Mouse (Mus musculus): ENCODE data around the gene Ddx49. TPM values are rescaled to one million over a fixed set of nuclear protein-coding genes. Genes with fewer than 3 reads are reported as not detected.

The Ddx49 gene
- total and polyA plus RNA-seq, 3 experiments, result 64.9 to 98.4 (median 77.3) TPM

DNA sequence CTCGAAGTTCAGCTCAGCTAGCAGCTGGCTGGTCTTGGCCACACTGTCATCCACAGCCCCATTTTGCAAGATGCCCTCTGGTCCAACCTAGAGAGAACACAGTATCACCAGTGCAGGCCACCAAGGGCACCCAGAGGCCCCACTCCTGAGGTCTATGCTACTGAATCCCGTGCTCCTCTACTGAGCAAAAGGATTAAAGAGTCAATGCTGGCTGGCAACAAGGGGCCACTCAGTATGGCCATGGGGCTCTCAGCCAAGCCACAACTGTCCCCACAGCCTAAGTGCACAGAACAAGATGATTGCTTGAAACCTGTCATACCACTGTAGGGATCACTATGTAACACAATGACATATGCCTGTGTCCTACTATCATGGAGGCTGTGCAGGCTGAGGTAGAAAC, 42.0 kb upstream of the Ddx49 start:
- peaks cover 71 to 95% of the 10 kb centered on the region in 2 experiments for H3K36me3 ChIP-seq (replicated peaks in 1 of 2; ENCODE audit: control insufficient read depth in 1 of 2, insufficient read depth in 1 of 2, low read length in 1 of 2)
- dilution Hi-C loops (cut with MboI; ENCODE audit: extremely low pct_ligation_motif_present, extremely low pct_unique_long_range_greater_than_20kb, low sequenced_read_pairs), result no loop called here
- H3K9ac ChIP-seq (ENCODE audit: insufficient read depth, low read depth), result no peak overlapping the region
- TF ChIP-seq KAT2A (IDR thresholded peaks at IDR 0.05; ENCODE audit: insufficient replicate concordance, low read length) (no peak), E2F4 (IDR thresholded peaks at IDR 0.05; ENCODE audit: insufficient replicate concordance, low read depth, low read length) (no peak), MXI1 (IDR thresholded peaks at IDR 0.05; ENCODE audit: low read depth, low read length) (no peak), ZC3H11A (IDR thresholded peaks at IDR 0.05; ENCODE audit: low read depth, low read length) (no peak), USF1 (IDR thresholded peaks at IDR 0.05; ENCODE audit: low read depth, low read length) (no peak), NELFE (IDR thresholded peaks at IDR 0.05; ENCODE audit: low read depth, low read length) (no peak), ZMIZ1 (IDR thresholded peaks at IDR 0.05; ENCODE audit: low read depth, low read length) (no peak), BHLHE40 (IDR thresholded peaks at IDR 0.05; ENCODE audit: low read depth, low read length) (no peak), CHD2 (IDR thresholded peaks at IDR 0.05; ENCODE audit: low read length) (no peak), ZNF384 (IDR thresholded peaks at IDR 0.05; ENCODE audit: low read depth, low read length) (no peak), EP300 (IDR thresholded peaks at IDR 0.05; ENCODE audit: low read length) (no peak), TBP (conservative IDR thresholded peaks at IDR 0.05; ENCODE audit: low read depth, low read length) (no peak), CTCF (conservative IDR thresholded peaks at IDR 0.05 in 1 of 2, IDR thresholded peaks at IDR 0.05 in 1 of 2; ENCODE audit: low read depth in 2 of 2, low read length in 2 of 2) (no peak)
- H3K4me3 ChIP-seq (replicated peaks in 1 of 3; ENCODE audit: low read depth in 2 of 3, low read length in 2 of 3, poor library complexity in 1 of 3), result no peak overlapping the region
- H3K4me1 ChIP-seq (ENCODE audit: control insufficient read depth in 1 of 2, insufficient read depth in 2 of 2), result peaks cover 19 to 35% of the 10 kb centered on the region in 2 experiments
- DNase-seq (ENCODE audit: extremely low read depth), result no peak
- no peak overlapping the region for H3K4me2 ChIP-seq (ENCODE audit: insufficient read depth, low read depth, poor library complexity, severe bottlenecking)
- no peaks in the 10 kb centered on the region for H3K27me3 ChIP-seq (replicated peaks)
- H3K9me3 ChIP-seq (replicated peaks; ENCODE audit: low read length), result no peaks in the 10 kb centered on the region
- no peak overlapping the region for H3K27ac ChIP-seq (ENCODE audit: insufficient read depth, low read depth)
- in situ Hi-C loops (cut with MboI; ENCODE audit: low pct_ligation_motif_present, low pct_unique_long_range_greater_than_20kb, low sequenced_read_pairs), result no loop called here
- H3K79me2 ChIP-seq (replicated peaks; ENCODE audit: control insufficient read depth, extremely low read depth, insufficient read depth, poor library complexity, severe bottlenecking), result peaks cover 56% of the 10 kb centered on the region

DNA sequence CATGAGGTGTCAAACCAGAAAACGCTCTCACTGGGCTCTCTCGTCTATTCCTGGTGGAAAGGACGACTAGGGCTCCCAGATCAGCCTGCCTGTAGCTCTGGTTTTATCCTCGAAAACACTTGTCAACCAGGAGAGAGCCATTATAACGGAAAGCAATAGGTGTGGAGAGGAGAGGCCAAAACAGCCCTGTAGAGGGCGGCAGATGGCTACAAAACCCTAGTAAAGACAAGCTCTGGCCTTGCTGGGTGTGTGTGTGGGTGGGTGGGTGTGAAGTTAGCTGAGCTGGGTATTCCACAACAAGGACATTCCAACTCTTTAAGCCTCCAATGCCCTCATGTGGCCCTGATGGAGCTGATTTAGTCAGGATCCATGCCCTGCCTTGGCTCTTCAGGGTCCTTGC, 41.4 kb upstream of the Ddx49 start:
- Histone ChIP-seq H3K4me3 (replicated peaks in 1 of 3; ENCODE audit: low read depth in 2 of 3, low read length in 2 of 3, poor library complexity in 1 of 3) (no peak overlapping the region), H3K79me2 (replicated peaks; ENCODE audit: control insufficient read depth, extremely low read depth, insufficient read depth, poor library complexity, severe bottlenecking) (peaks cover 50% of the 10 kb centered on the region), H3K4me1 (ENCODE audit: control insufficient read depth in 1 of 2, insufficient read depth in 2 of 2) (peaks cover 14 to 29% of the 10 kb centered on the region in 2 experiments), H3K9ac (ENCODE audit: insufficient read depth, low read depth) (no peak overlapping the region), H3K36me3 (replicated peaks in 1 of 2; ENCODE audit: control insufficient read depth in 1 of 2, insufficient read depth in 1 of 2, low read length in 1 of 2) (peaks cover 71 to 95% of the 10 kb centered on the region in 2 experiments), H3K9me3 (replicated peaks; ENCODE audit: low read length) (no peaks in the 10 kb centered on the region), H3K27ac (ENCODE audit: insufficient read depth, low read depth) (no peak overlapping the region), H3K27me3 (replicated peaks) (no peaks in the 10 kb centered on the region), H3K4me2 (ENCODE audit: insufficient read depth, low read depth, poor library complexity, severe bottlenecking) (no peak overlapping the region)
- in situ Hi-C loops (cut with MboI; ENCODE audit: low pct_ligation_motif_present, low pct_unique_long_range_greater_than_20kb, low sequenced_read_pairs) (no loop called here), dilution Hi-C loops (cut with MboI; ENCODE audit: extremely low pct_ligation_motif_present, extremely low pct_unique_long_range_greater_than_20kb, low sequenced_read_pairs) (no loop called here)
- peak; percentile 35 for DNase-seq (ENCODE audit: extremely low read depth)
- TF ChIP-seq ZKSCAN1 (IDR thresholded peaks at IDR 0.05; ENCODE audit: borderline replicate concordance, low read depth, low read length) (no peak), UBTF (IDR thresholded peaks at IDR 0.05; ENCODE audit: low read depth, low read length) (no peak), MEF2A (IDR thresholded peaks at IDR 0.05; ENCODE audit: borderline replicate concordance, low read depth, low read length) (no peak), CTCF (conservative IDR thresholded peaks at IDR 0.05 in 1 of 2, IDR thresholded peaks at IDR 0.05 in 1 of 2; ENCODE audit: low read depth in 2 of 2, low read length in 2 of 2) (peak in 1 of 2 experiments; percentile 65; a peak in 2 of 4 replicates), RCOR1 (conservative IDR thresholded peaks at IDR 0.05; ENCODE audit: low read depth, low read length) (no peak), RAD21 (IDR thresholded peaks at IDR 0.05; ENCODE audit: low read depth, low read length) (peak; percentile 55), PAX5 (IDR thresholded peaks at IDR 0.05; ENCODE audit: low read length) (no peak), BHLHE40 (IDR thresholded peaks at IDR 0.05; ENCODE audit: low read depth, low read length) (no peak), POLR2A (IDR thresholded peaks at IDR 0.05; ENCODE audit: low read depth, low read length) (no peak), NELFE (IDR thresholded peaks at IDR 0.05; ENCODE audit: low read depth, low read length) (no peak), USF2 (conservative IDR thresholded peaks at IDR 0.05; ENCODE audit: low read depth, low read length) (no peak), SMC3 (IDR thresholded peaks at IDR 0.05; ENCODE audit: low read depth, low read length) (peak; percentile 35; the same call in 1 of the 2 replicates)
